Mouse (Mus musculus) cerebellum, adult 2 months (tissue): Measurements from ENCODE around the gene Il16. TPM values are rescaled to one million over a fixed set of nuclear protein-coding genes. Genes with fewer than 3 reads are reported as not detected.

ENCODE experiments used
- DNase-seq, 2 experiments: peaks; one replicate each; pipeline ENCODE4 v3.0.0; 2021
- H3K27ac ChIP-seq: fragments of 200-500 bp; 2 replicates; pipeline ENCODE4 v1.5.1; 2012; ENCODE audit warnings: low read length, control low read depth, inconsistent platforms; ENCODE audit not compliant: insufficient read depth
- H3K27me3 ChIP-seq: fragments of 200-500 bp; 2 replicates; pipeline ENCODE4 v1.6.1; 2012; ENCODE audit warnings: inconsistent platforms, mild to moderate bottlenecking, low read length, moderate library complexity; ENCODE audit not compliant: control insufficient read depth, insufficient read depth
- H3K4me1 ChIP-seq: fragments of 200-500 bp; 2 replicates; pipeline ENCODE4 v1.6.1; 2011; ENCODE audit warnings: low read length; ENCODE audit not compliant: control insufficient read depth, insufficient read depth
- H3K4me3 ChIP-seq: fragments of 200-500 bp; replicated peaks from 2 replicates; pipeline ENCODE3; 2011; ENCODE audit warnings: mild to moderate bottlenecking, low read depth, low read length, control low read depth; ENCODE audit not compliant: insufficient read depth
- CTCF ChIP-seq: fragments of 200-500 bp; IDR thresholded peaks from 2 replicates; pipeline ENCODE4 v1.5.1; 2011; ENCODE audit warnings: low read depth, mild to moderate bottlenecking, control low read depth, low read length, moderate library complexity, borderline replicate concordance; ENCODE audit not compliant: insufficient read depth
- POLR2A ChIP-seq: fragments of 200-500 bp; IDR thresholded peaks from 2 replicates; pipeline ENCODE4 v1.6.1; 2011; ENCODE audit warnings: low read length, control low read depth, borderline replicate concordance; ENCODE audit not compliant: insufficient read depth
- WGBS: fragments of 180-500 bp; shearing (Covaris S2); methylation state at CpG from one replicate; pipeline ENCODE4 v1.1.7; 2018; 5-methylcytosine and 5-hydroxymethylcytosine counted together
- polyA plus RNA-seq: library from polyadenylated mRNA; depleted of rRNA; stranded (reverse); fragments of >200 nt; gene quantifications from 2 replicates; pipeline ENCODE4 v1.2.3, GENCODE M21; 2012

Gene Il16
- polyA plus RNA-seq, 1 experiment: 84.9 TPM

DNA sequence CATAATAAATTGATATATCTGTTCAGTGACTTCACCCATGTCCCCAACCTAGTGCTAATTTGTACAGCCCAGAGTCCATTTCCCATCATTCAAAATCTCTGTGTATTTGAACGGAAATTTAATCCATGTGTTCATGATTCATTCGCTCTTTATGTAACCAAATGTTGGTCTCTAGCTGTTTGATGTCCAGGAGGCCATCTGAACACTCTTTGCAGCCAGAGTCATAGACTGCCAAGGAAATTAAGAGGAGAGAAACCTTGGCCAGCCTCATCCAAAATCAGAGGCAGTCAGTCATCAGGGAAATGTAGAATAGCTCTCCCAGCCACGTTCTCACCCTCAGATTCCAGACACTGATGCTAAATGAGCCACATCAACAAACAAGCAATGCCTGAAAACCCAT lies 18.1 kb upstream of the Il16 start:
- 16% methylated on average over 3 of the region's 3 CpGs for WGBS
- Histone ChIP-seq H3K27me3 (no peaks in the 10 kb centered on the region), H3K4me3 (no peak overlapping the region), H3K27ac (peak overlapping the region; percentile 11; the same call in 1 of the 2 replicates), H3K4me1 (peaks cover 9% of the 10 kb centered on the region)
- peak; percentile 57 to 90 for DNase-seq
- TF ChIP-seq POLR2A: no peak
- TF ChIP-seq CTCF: no peak

DNA sequence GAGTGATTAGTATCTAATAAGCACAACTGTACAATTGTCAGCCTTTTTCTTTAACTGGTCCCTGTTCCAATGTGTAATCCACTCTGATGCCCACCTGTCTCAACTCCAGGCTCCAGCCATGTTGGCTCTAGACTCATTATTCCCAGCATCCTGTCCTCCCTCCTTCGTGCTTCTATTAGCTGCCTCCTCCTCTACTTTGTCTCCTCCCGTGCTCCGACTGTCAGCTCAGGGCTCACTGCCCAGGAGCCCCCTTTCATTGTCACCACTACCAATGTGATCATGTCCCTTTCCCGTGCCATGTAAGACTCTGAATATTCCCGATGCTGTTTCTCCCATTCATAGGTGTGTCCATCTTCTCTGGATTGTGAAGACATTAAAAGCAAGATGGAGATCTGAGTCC lies 16.8 kb upstream of the Il16 start:
- WGBS: 50% methylated on average over 5 of the region's 5 CpGs
- H3K27ac ChIP-seq: no peak overlapping the region
- TF ChIP-seq POLR2A: no peak
- no peak for TF ChIP-seq CTCF
- peaks cover 9% of the 10 kb centered on the region for H3K4me1 ChIP-seq
- no peak overlapping the region for H3K4me3 ChIP-seq
- H3K27me3 ChIP-seq: no peaks in the 10 kb centered on the region
- DNase-seq: no peak

DNA sequence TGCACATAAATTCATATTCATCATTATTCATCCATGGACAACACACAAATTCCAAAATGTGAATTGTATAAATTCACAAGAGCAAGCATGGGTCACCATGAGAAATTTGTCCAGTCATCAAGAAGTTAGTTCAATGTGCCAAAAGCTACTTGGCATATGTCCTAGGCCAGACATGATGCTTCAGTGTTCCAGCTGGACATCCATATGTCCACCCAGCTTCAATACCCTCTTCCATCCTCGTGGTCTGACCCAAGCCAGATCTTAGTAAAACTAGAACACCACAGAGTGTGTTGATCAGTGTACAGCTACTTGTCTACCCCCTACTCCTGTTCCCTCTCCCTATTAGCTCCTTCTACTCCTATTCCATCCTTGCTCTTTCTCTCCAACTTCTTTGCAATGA lies 5.5 kb upstream of the Il16 start:
- 5% methylated on average over 1 of the region's 1 CpGs for WGBS
- DNase-seq: peak; percentile 87 to 96
- Histone ChIP-seq H3K4me3 (no peak overlapping the region), H3K27me3 (no peaks in the 10 kb centered on the region), H3K27ac (peak overlapping the region; percentile 69; the same call in 1 of the 2 replicates), H3K4me1 (peaks cover 25% of the 10 kb centered on the region; the same call in 1 of the 2 replicates)
- TF ChIP-seq CTCF (no peak), POLR2A (no peak)

DNA sequence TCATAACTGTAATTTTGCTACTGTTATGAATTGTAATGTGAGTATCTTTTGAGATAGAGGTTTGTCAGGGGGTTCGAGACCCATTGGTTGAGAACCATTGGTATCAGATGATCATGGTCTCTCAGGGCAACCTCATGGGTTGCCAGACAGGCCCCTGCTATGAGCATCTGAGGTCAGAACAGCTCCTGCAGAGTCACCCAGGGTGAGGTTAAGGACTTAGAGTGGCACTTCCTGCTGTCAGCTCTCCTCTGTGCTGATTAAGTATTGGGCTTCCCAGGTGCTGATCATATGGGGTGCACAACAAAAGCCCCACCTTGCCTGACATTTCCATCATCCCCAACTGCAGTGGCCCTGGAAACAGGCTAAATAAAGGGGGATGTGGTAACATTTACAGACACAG lies 2.9 kb upstream of the Il16 start:
- no peak overlapping the region for H3K27ac ChIP-seq
- no peaks in the 10 kb centered on the region for H3K27me3 ChIP-seq
- no peak overlapping the region for H3K4me3 ChIP-seq
- 100% methylated on average over 1 of the region's 1 CpGs for whole genome bisulfite sequencing
- no peak for TF ChIP-seq CTCF
- TF ChIP-seq POLR2A: no peak
- H3K4me1 ChIP-seq: peaks cover 40% of the 10 kb centered on the region
- DNase-seq: no peak

DNA sequence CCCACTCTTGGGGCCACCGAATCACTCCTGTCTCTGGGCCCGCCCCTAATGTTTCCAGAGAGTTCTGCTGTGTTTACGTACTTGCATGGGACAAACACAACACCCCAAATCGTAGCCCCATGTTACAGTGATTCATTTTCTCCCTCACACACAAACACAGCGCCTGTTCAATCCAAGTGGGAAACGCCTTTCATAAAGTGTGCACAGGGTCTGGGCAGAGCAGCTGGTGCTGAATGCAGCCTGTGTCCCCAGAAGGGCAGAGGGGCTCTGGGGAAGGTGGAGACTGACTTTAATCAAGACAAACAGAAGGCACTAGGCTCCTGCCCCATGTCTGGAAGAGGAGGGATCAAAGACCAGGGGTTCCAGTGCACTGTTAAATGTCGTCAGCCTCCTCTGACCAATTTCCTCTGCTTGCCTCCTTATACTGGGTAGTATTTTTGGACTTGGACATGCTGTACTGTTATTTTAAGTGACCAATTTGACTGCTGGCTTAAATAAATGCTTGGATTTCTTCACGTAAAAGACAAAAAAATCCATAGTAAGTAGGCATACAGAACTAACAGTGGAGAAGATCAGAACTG lies 671 bp upstream of the Il16 start:
- no peak overlapping the region for H3K27ac ChIP-seq
- H3K4me1 ChIP-seq: peaks cover 21% of the 10 kb centered on the region
- no peak overlapping the region for H3K4me3 ChIP-seq
- H3K27me3 ChIP-seq: no peaks in the 10 kb centered on the region
- no peak for TF ChIP-seq POLR2A
- no peak for TF ChIP-seq CTCF
- 85% methylated on average over 8 of the region's 8 CpGs for WGBS
- no peak for DNase-seq

DNA sequence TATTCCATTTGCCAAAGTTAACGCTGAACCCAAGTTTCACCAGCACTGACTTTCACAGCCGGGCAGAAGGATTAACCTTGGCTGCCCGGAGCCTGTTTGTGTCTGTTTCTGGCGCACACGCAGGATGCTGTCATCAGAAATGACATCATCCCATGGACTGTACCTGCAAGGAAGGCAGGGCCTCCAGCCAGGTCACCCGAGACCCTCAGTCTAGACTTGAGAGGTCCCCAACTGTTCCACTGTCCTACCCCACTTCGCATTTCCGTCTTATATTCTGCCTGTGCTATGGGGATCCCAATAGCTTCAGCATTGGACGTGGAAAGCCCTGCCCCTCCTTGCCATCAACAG lies 487 bp downstream of the Il16 start:
- Histone ChIP-seq H3K4me3 (no peak overlapping the region), H3K27me3 (no peaks in the 10 kb centered on the region), H3K4me1 (peaks cover 16% of the 10 kb centered on the region), H3K27ac (no peak overlapping the region)
- no peak for TF ChIP-seq CTCF
- no peak for TF ChIP-seq POLR2A
- 41% methylated on average over 9 of the region's 9 CpGs for WGBS
- DNase-seq: no peak

DNA sequence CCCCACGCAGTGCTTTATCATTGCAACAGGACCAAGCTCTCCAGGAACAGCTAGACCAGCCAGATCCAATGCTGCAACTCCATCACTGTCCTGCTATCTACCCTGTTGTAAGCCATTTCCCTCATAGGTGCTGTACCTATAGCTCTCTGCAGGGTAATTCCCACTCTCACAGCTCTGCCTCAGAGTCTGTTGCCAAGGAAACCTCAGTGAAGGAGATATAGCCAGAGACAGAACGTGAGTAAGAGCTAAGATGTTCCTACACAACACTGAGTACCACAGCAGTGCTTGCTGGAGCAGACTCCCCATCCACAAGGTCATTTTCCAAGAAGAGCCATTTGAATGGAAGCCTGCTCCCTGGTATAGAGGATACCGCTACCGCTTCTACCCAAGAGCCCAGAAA lies 1.3 kb downstream of the Il16 start:
- Histone ChIP-seq H3K27me3 (no peaks in the 10 kb centered on the region), H3K4me3 (no peak overlapping the region), H3K27ac (no peak overlapping the region), H3K4me1 (peaks cover 23% of the 10 kb centered on the region)
- no peak for TF ChIP-seq POLR2A
- TF ChIP-seq CTCF: no peak
- DNase-seq: no peak
- WGBS: 81% methylated on average over 4 of the region's 4 CpGs

DNA sequence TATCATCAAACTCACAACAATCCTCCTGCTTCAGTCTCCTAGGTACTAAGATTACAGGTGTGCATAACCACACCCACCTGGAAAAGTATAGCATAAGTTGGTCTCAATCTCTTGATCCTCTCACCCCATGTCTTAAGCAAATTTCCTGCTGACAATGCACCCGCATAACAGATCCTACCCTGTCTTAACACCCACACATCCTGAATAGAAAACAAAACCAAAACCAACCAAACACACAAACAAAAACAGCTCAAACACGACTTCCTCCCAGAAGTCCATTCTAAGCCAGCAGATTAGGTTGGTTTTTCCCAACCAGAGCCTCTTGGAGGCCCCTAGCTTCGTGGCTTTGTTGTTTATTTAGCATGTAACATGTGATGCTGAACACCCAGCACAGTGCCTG lies 2.8 kb downstream of the Il16 start:
- WGBS: 78% methylated on average over 3 of the region's 3 CpGs
- no peak overlapping the region for H3K4me3 ChIP-seq
- H3K27ac ChIP-seq: no peak overlapping the region
- peaks cover 27% of the 10 kb centered on the region for H3K4me1 ChIP-seq
- no peak for DNase-seq
- no peaks in the 10 kb centered on the region for H3K27me3 ChIP-seq
- TF ChIP-seq CTCF: no peak
- TF ChIP-seq POLR2A: no peak
